Mouse (Mus musculus) T-cell, adult 2 months (primary cell): ENCODE results near the gene Armt1.
"Not testable (repeated sequence)": the region's sequence is repeated elsewhere in the genome, so short reads cannot be mapped to it uniquely, and the experiment has no call there.

Experiments used
- DNase-seq: peaks from one replicate; pipeline ENCODE4 v3.0.0; 2022; ENCODE audit warnings: low spot score

Gene Armt1

GRCm38 (mm10) chr10:4433871-4434270, 1.6 kb downstream of the Armt1 start:
- not testable (repeated sequence) for DNase-seq

GRCm38 (mm10) chr10:4435416-4435815, 3.1 kb downstream of the Armt1 start:
- DNase-seq, result no peak

- no peak for DNase-seq
Observed at GRCm38 (mm10) chr10:4456409-4456808, 24.1 kb downstream of the Armt1 start.

- DNase-seq, result no peak
Observed at GRCm38 (mm10) chr10:4460201-4460600, 27.9 kb downstream of the Armt1 start.

- DNase-seq, result no peak
Observed at GRCm38 (mm10) chr10:4465799-4466198, 33.5 kb downstream of the Armt1 start.

GRCm38 (mm10) chr10:4469406-4469805, 37.1 kb downstream of the Armt1 start:
- DNase-seq, result no peak

GRCm38 (mm10) chr10:4473591-4473993, 41.3 kb downstream of the Armt1 start:
- no peak for DNase-seq

GRCm38 (mm10) chr10:4475431-4475830, 43.2 kb downstream of the Armt1 start:
- DNase-seq, result no peak

GRCm38 (mm10) chr10:4476604-4477003, 44.3 kb downstream of the Armt1 start:
- DNase-seq, result no peak

- DNase-seq, result no peak
Observed at GRCm38 (mm10) chr10:4480929-4481328, 48.7 kb downstream of the Armt1 start.

- DNase-seq, result no peak
Observed at GRCm38 (mm10) chr10:4481695-4482094, 49.4 kb downstream of the Armt1 start.

GRCm38 (mm10) chr10:4482355-4482754, 50.1 kb downstream of the Armt1 start, which contains the start of gene Ccdc170:
Ccdc170 (plus strand) TSS chr10:4482502.
- DNase-seq, result no peak

- no peak for DNase-seq
Observed at GRCm38 (mm10) chr10:4483848-4484247, 51.6 kb downstream of the Armt1 start.

- DNase-seq, result no peak
Observed at GRCm38 (mm10) chr10:4484986-4485385, 52.7 kb downstream of the Armt1 start.

- no peak for DNase-seq
Observed at GRCm38 (mm10) chr10:4489865-4490264, 57.6 kb downstream of the Armt1 start.

- DNase-seq, result no peak
Observed at GRCm38 (mm10) chr10:4491281-4491680, 59.0 kb downstream of the Armt1 start.

GRCm38 (mm10) chr10:4492045-4492444, 59.8 kb downstream of the Armt1 start:
- no peak for DNase-seq

- no peak for DNase-seq
Observed at GRCm38 (mm10) chr10:4492909-4493308, 60.6 kb downstream of the Armt1 start.

- no peak for DNase-seq
Observed at GRCm38 (mm10) chr10:4503251-4503650, 71.0 kb downstream of the Armt1 start.
